Mouse (Mus musculus): Measurements from ENCODE around the gene Dcaf11.

Gene Dcaf11

GRCm38 (mm10) chr14:55559799-55560201, at the start of gene Dcaf11:
Dcaf11 (plus strand) TSS chr14:55560006.
- peak; percentile 66 for DNase-seq (ENCODE audit: low spot score)

GRCm38 (mm10) chr14:55510125-55510731, 49.6 kb upstream of the Dcaf11 start, which contains the start of gene Cpne6:
Cpne6 (plus strand) TSS chr14:55510445.
- DNase-seq (ENCODE audit: low spot score), result no peak

- no peak for DNase-seq (ENCODE audit: low spot score)
Observed at GRCm38 (mm10) chr14:55511037-55511436, 48.8 kb upstream of the Dcaf11 start.

- DNase-seq (ENCODE audit: low spot score), result no peak
Observed at GRCm38 (mm10) chr14:55513927-55514326, 45.9 kb upstream of the Dcaf11 start.

GRCm38 (mm10) chr14:55515846-55516245, 44.0 kb upstream of the Dcaf11 start:
- DNase-seq (ENCODE audit: low spot score), result no peak

GRCm38 (mm10) chr14:55518897-55519296, 40.9 kb upstream of the Dcaf11 start:
- DNase-seq (ENCODE audit: low spot score), result no peak

- no peak for DNase-seq (ENCODE audit: low spot score)
Observed at GRCm38 (mm10) chr14:55519604-55520003, 40.2 kb upstream of the Dcaf11 start.

- DNase-seq (ENCODE audit: low spot score), result no peak
Observed at GRCm38 (mm10) chr14:55520451-55521361, 39.1 kb upstream of the Dcaf11 start.

- no peak for DNase-seq (ENCODE audit: low spot score)
Observed at GRCm38 (mm10) chr14:55524062-55524461, 35.7 kb upstream of the Dcaf11 start.

- no peak for DNase-seq (ENCODE audit: low spot score)
Observed at GRCm38 (mm10) chr14:55524785-55525184, 35.0 kb upstream of the Dcaf11 start, which contains the start of gene Nrl. Nrl (minus strand) TSS chr14:55524981.

- no peak for DNase-seq (ENCODE audit: low spot score)
Observed at GRCm38 (mm10) chr14:55526674-55527073, 33.1 kb upstream of the Dcaf11 start.

GRCm38 (mm10) chr14:55527940-55528339, 31.9 kb upstream of the Dcaf11 start:
- no peak for DNase-seq (ENCODE audit: low spot score)

- DNase-seq (ENCODE audit: low spot score), result no peak
Observed at GRCm38 (mm10) chr14:55536116-55536745, 23.6 kb upstream of the Dcaf11 start.

GRCm38 (mm10) chr14:55540067-55540786, 19.6 kb upstream of the Dcaf11 start, which contains the start of gene Pck2:
Pck2 (plus strand) TSS chr14:55540266.
- DNase-seq (ENCODE audit: low spot score), result peak; percentile 49

GRCm38 (mm10) chr14:55540787-55541321, 19.0 kb upstream of the Dcaf11 start:
- peak; percentile 41 for DNase-seq (ENCODE audit: low spot score)

- DNase-seq (ENCODE audit: low spot score), result no peak
Observed at GRCm38 (mm10) chr14:55542268-55542667, 17.5 kb upstream of the Dcaf11 start.

GRCm38 (mm10) chr14:55544334-55544733, 15.5 kb upstream of the Dcaf11 start:
- no peak for DNase-seq (ENCODE audit: low spot score)

- no peak for DNase-seq (ENCODE audit: low spot score)
Observed at GRCm38 (mm10) chr14:55550191-55550590, 9.6 kb upstream of the Dcaf11 start.

- DNase-seq (ENCODE audit: low spot score), result no peak
Observed at GRCm38 (mm10) chr14:55551347-55551746, 8.5 kb upstream of the Dcaf11 start.

- DNase-seq (ENCODE audit: low spot score), result no peak
Observed at GRCm38 (mm10) chr14:55551794-55552193, 8.0 kb upstream of the Dcaf11 start.

GRCm38 (mm10) chr14:55554635-55555034, 5.2 kb upstream of the Dcaf11 start:
- no peak for DNase-seq (ENCODE audit: low spot score)

- no peak for DNase-seq (ENCODE audit: low spot score)
Observed at GRCm38 (mm10) chr14:55555788-55556187, 4.0 kb upstream of the Dcaf11 start.
